Mouse (Mus musculus) liver, adult 2 months (tissue): ENCODE measurements around the gene Hist1h2bn. TPM values are rescaled to one million over a fixed set of nuclear protein-coding genes. Genes with fewer than 3 reads are reported as not detected.
"Not testable (repeated sequence)": the region's sequence is repeated elsewhere in the genome, so short reads cannot be mapped to it uniquely, and the experiment has no call there.

Experiments used
- DNase-seq: peaks from one replicate; pipeline ENCODE4 v3.0.0-alpha.2; 2011; ENCODE audit warnings: low read depth, low spot score; ENCODE audit errors: extremely low read depth
- H3K27ac ChIP-seq: fragments of 200-500 bp; replicated peaks from 2 replicates; pipeline ENCODE4 v1.5.1; 2012; ENCODE audit warnings: low read depth, mild to moderate bottlenecking, control low read depth, inconsistent platforms, low read length; ENCODE audit not compliant: insufficient read depth
- H3K27me3 ChIP-seq: fragments of 200-500 bp; 2 replicates; pipeline ENCODE4 v1.6.1; 2012; ENCODE audit warnings: mild to moderate bottlenecking, moderate library complexity, low read length, inconsistent platforms; ENCODE audit not compliant: control insufficient read depth, insufficient read depth
- H3K36me3 ChIP-seq: fragments of 200-500 bp; 2 replicates; pipeline ENCODE4 v1.6.1; 2012; ENCODE audit warnings: low read length, inconsistent platforms; ENCODE audit not compliant: control insufficient read depth, insufficient read depth
- H3K4me1 ChIP-seq: fragments of 200-500 bp; 2 replicates; pipeline ENCODE4 v1.6.1; 2011; ENCODE audit warnings: low read length; ENCODE audit not compliant: control insufficient read depth, insufficient read depth
- H3K4me3 ChIP-seq: fragments of 200-500 bp; 2 replicates; pipeline ENCODE4 v1.5.1; 2011; ENCODE audit warnings: low read depth, mild to moderate bottlenecking, control low read depth, low read length, moderate library complexity; ENCODE audit not compliant: insufficient read depth
- H3K79me2 ChIP-seq: fragments of 200-500 bp; 2 replicates; pipeline ENCODE4 v1.6.1; 2012; ENCODE audit warnings: inconsistent platforms, mild to moderate bottlenecking, low read length, moderate library complexity; ENCODE audit not compliant: control insufficient read depth, insufficient read depth
- H3K9ac ChIP-seq: fragments of 200-500 bp; 2 replicates; pipeline ENCODE4 v1.6.1; 2012; ENCODE audit warnings: low read depth, mild to moderate bottlenecking, control low read depth, inconsistent platforms, low read length
- CTCF ChIP-seq: fragments of 200-500 bp; IDR thresholded peaks from 2 replicates; pipeline ENCODE4 v1.5.1; 2011; ENCODE audit warnings: low read depth, low read length, control low read depth
- POLR2A ChIP-seq: fragments of 200-500 bp; IDR thresholded peaks from 2 replicates; pipeline ENCODE4 v1.6.1; 2011; ENCODE audit warnings: low read length, control low read depth; ENCODE audit not compliant: insufficient read depth; ENCODE audit errors: extremely low read depth
- WGBS: fragments of 180-500 bp; shearing (Covaris S2); methylation state at CpG from one replicate; pipeline ENCODE4 v1.1.7; 2018; 5-methylcytosine and 5-hydroxymethylcytosine counted together
- polyA plus RNA-seq: library from polyadenylated mRNA; depleted of rRNA; stranded (reverse); fragments of >200 nt; gene quantifications from 2 replicates; pipeline ENCODE4 v1.2.3, GENCODE M21; 2012
- total RNA-seq: library from RNA; depleted of rRNA; stranded (reverse); fragments of >200 nt; gene quantifications from 2 replicates; pipeline ENCODE4 v1.2.3, GENCODE M21; 2014

Gene Hist1h2bn
- total and polyA plus RNA-seq, 2 experiments = 4.6 TPM; not detected in 1

DNA sequence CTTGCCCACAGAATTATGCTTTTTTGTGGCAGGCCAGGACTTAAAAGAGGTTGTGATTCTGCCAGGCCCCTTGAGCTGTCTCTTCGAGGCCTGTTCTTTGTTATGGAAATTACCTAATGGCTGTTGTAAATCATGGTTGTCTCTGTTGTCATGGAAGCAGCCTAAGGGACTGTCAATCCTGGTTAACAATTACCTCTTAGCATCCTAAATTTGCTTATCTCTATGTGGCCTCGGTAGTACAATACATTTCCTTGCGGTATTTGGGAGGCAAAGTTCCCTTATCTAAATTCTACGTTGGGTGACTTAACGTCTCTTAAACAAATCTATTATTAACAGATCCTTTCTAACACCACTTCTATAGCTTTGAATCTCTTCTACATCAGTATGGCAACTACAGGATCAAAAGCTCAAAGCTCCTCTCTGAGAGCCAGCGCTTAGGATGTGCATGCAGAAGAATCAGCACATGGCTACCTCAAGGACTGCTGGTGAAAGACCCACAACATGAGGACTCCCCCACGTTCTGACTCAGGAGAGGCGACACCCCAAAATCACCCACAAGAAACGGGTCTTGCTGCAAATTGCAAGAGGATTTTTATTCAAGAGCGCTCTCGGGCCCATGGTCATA is 25.9 kb upstream of the Hist1h2bn start:
- WGBS = 68% methylated on average over 11 of the region's 11 CpGs
- Histone ChIP-seq H3K9ac (no peak overlapping the region), H3K36me3 (no peaks in the 10 kb centered on the region), H3K27me3 (no peaks in the 10 kb centered on the region), H3K79me2 (no peaks in the 10 kb centered on the region), H3K27ac (no peak overlapping the region), H3K4me1 (no peaks in the 10 kb centered on the region), H3K4me3 (no peak overlapping the region)
- no peak for TF ChIP-seq POLR2A
- TF ChIP-seq CTCF = no peak
- no peak for DNase-seq

DNA sequence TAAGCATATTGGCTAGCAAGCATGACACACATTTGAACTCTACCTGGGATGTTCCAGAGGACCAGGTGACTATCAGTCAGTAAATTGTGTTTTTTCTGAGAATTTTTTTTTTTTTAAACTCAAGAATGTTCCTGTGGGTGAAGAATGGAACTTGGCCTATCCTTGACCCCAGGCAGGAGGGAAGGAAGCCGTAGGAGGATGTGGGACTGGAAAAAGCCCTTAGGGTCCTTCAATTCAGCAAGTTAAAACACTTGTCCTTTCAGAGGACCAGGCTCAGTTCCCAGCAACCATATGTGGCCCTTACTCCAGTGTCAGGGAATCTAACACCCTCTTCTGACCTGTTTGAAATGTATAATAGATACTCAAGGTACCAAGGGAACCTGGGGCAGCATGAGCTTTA is 24.4 kb upstream of the Hist1h2bn start:
- H3K4me1 ChIP-seq = peaks cover 2% of the 10 kb centered on the region
- WGBS = 70% methylated on average over 1 of the region's 1 CpGs
- H3K79me2 ChIP-seq = no peaks in the 10 kb centered on the region
- H3K9ac ChIP-seq = no peak overlapping the region
- no peaks in the 10 kb centered on the region for H3K27me3 ChIP-seq
- H3K4me3 ChIP-seq = no peak overlapping the region
- H3K27ac ChIP-seq = no peak overlapping the region
- TF ChIP-seq POLR2A (no peak), CTCF (no peak)
- DNase-seq = no peak
- H3K36me3 ChIP-seq = no peaks in the 10 kb centered on the region

DNA sequence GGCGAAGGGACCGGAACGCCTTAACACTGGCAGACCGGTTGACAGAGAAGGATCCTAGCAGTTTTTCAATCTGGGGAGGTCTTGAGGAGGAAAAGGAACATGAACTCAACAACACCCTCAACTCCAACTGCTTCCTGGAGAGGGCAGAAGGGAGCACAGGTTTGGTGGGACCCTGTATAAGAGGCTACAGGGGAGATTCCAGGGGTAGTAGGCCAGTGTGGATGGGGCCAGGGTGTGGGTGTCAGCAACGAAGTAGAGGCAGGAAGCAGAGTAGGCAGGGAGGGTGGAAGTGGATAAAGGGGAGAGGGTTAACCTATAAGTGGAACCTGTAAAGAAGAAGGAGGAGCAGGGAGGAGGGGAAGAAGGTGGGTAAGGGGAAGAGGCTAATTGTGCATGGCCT is 20.5 kb upstream of the Hist1h2bn start:
- no peak overlapping the region for H3K27ac ChIP-seq
- no peaks in the 10 kb centered on the region for H3K27me3 ChIP-seq
- no peaks in the 10 kb centered on the region for H3K79me2 ChIP-seq
- H3K4me3 ChIP-seq = no peak overlapping the region
- no peaks in the 10 kb centered on the region for H3K36me3 ChIP-seq
- TF ChIP-seq CTCF (no peak), POLR2A (no peak)
- no peak overlapping the region for H3K9ac ChIP-seq
- no peak for DNase-seq
- H3K4me1 ChIP-seq = peaks cover 7% of the 10 kb centered on the region
- 85% methylated on average over 5 of the region's 5 CpGs for WGBS

DNA sequence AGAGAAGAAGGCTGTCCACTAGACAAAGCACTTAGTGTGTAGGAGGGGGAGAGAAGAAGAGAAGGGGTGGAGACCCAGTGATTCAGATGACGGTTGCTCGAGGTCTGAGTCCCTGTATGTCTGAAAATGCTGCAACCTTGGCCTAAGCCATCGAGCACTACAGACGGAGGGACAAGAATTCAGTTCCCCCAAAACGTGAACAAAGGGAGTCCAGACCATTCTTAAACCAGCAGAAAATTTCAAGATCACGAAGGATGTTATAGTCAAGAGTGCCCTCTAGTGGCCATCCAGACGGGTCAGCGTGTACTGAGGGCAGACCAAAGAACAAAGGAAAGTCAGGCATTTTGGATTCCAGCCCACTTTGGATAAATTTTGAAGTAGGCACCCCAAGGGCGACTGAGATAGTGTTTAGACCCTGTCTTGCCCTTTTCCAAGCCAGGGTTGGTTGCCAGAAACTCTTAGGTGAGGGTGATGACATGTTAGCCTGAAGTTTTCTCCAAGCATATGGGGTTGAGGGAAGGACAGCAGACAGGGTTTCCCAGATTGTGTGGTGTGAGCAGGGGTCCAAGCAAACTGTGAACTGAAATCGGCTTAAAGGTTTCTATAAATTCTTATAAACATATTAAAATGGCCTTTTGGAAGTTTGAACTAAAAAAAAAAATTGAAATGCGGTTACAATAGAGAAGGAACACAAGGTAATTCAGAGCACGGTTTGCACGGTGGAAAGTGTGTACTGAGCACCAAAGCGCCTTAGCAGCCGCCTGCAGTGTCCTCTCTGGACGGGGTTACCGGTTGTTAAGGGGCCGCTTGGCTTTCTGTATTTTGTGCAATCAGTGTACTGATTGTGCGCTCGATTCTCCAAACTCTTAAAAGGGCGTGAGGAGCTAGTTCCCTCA is 19.7 kb upstream of the Hist1h2bn start:
- peak; percentile 66; the same call in 1 of the 2 replicates for TF ChIP-seq CTCF
- TF ChIP-seq POLR2A = no peak
- WGBS = 2% methylated on average over 21 of the region's 21 CpGs
- peak; percentile 73 for DNase-seq
- no peaks in the 10 kb centered on the region for H3K79me2 ChIP-seq
- H3K4me3 ChIP-seq = peak overlapping the region; percentile 93
- no peaks in the 10 kb centered on the region for H3K36me3 ChIP-seq
- peaks cover 7% of the 10 kb centered on the region for H3K4me1 ChIP-seq
- H3K27me3 ChIP-seq = no peaks in the 10 kb centered on the region
- 0 out of 2 replicates have a peak overlapping the region, but pooled peaks have one; percentile 12 for H3K27ac ChIP-seq
- peak overlapping the region; percentile 29; the same call in 1 of the 2 replicates for H3K9ac ChIP-seq

DNA sequence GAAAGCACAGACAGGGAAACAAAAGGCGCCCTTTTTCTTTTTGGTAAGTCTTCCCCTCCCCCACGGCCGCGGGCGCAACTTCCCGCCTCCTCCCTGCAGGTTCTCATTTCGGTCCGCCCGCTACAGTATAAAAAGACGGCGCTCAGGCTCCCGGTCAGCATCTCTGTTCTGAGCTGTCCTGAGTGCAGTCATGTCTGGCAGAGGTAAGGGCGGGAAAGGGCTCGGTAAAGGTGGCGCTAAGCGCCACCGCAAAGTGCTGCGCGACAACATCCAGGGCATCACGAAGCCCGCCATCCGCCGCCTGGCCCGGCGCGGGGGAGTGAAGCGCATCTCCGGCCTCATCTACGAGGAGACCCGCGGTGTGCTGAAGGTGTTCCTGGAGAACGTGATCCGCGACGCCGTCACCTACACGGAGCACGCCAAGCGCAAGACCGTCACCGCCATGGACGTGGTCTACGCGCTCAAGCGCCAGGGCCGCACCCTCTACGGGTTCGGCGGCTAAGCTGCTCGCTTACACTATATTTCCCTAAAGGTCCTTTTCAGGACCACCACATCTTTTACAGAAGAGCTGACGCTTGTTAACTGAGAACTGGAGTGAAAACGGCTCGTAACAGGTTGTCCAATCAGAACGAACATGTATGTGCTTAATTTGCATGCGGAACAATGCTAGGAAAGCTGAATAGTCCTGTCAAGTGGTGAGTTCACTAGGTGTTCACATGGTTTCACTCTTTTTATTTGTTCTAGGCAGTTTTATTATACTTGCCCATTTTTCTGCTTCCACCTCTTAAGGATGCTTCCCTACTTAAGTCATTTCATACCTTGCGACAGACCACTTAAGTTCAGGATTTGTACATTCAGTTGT is 18.8 kb upstream of the Hist1h2bn start, which contains the start of gene Hist1h4j:
Hist1h4j (plus strand) TSS at position 159 of the 862 bp plus-strand sequence.
- WGBS = 2% methylated on average over 47 of the region's 56 CpGs
- H3K9ac ChIP-seq = peak within 1 kb of the TSS; percentile 57

More for the DNA sequence above, 18.8 kb upstream of the Hist1h2bn start, which contains the start of gene Hist1h4j:
- H3K79me2 ChIP-seq, H3K27me3 ChIP-seq, H3K36me3 ChIP-seq, H3K4me1 ChIP-seq: not testable (repeated sequence)
- Histone ChIP-seq H3K4me3 (peak within 1 kb of the TSS; percentile 93), H3K27ac (0 out of 2 replicates have a peak within 1 kb of the TSS, but pooled peaks have one; percentile 12)
- DNase-seq = peak; percentile 38
- TF ChIP-seq POLR2A = peak; percentile 70
